Mouse (Mus musculus) neural tube, embryonic 11.5 days (tissue): ENCODE results near the gene Slc29a2. TPM values are rescaled to one million over a fixed set of nuclear protein-coding genes. Genes with fewer than 3 reads are reported as not detected.

Experiments
- polyA plus RNA-seq: library from polyadenylated mRNA; unstranded; fragments of >200 nt; fragmentation: Nextera tagmentation; extraction: Ambion mirVana; gene quantifications from 2 replicates; pipeline ENCODE4 v1.2.1, GENCODE M21; 2014

Gene Slc29a2
- polyA plus RNA-seq, 1 experiment from 2014 or later = 6.2 TPM

Other genes starting within 250 kb of the Slc29a2 start
- gene Rbm4, start 230.0 kb upstream of the Slc29a2 start, polyA plus RNA-seq = 131 and 134 TPM in 2 replicates
- 8.5 and 24.4 TPM in 2 replicates for gene Gm21992, start 212.2 kb upstream of the Slc29a2 start, polyA plus RNA-seq
- gene Rbm14, start 212.2 kb upstream of the Slc29a2 start, polyA plus RNA-seq = 113 and 116 TPM in 2 replicates
- gene Ccs, start 184.5 kb upstream of the Slc29a2 start, polyA plus RNA-seq = 41.4 and 41.5 TPM in 2 replicates
- 0.13 TPM in 1 of 2 replicates, not detected in the other for gene Ccdc87, start 184.5 kb upstream of the Slc29a2 start, polyA plus RNA-seq
- 40.6 and 41.8 TPM in 2 replicates for gene Ctsf, start 168.7 kb upstream of the Slc29a2 start, polyA plus RNA-seq
- 5.9 and 6.5 TPM in 2 replicates for gene Actn3, start 146.0 kb upstream of the Slc29a2 start, polyA plus RNA-seq
- 12.1 and 14.1 TPM in 2 replicates for gene Zdhhc24, start 145.2 kb upstream of the Slc29a2 start, polyA plus RNA-seq
- 4.8 and 7.9 TPM in 2 replicates for gene Bbs1, start 117.2 kb upstream of the Slc29a2 start, polyA plus RNA-seq
- gene Dpp3, start 95.6 kb upstream of the Slc29a2 start, polyA plus RNA-seq = 164 and 171 TPM in 2 replicates
- gene Peli3, start 80.7 kb upstream of the Slc29a2 start, polyA plus RNA-seq = 3.4 and 3.5 TPM in 2 replicates
- 143 and 150 TPM in 2 replicates for gene Mrpl11, start 61.7 kb upstream of the Slc29a2 start, polyA plus RNA-seq
- gene Npas4, start 33.5 kb upstream of the Slc29a2 start, polyA plus RNA-seq = 0.12 TPM in 1 of 2 replicates, not detected in the other
- gene B4gat1, start 15.0 kb downstream of the Slc29a2 start, polyA plus RNA-seq = 37.9 and 39.8 TPM in 2 replicates
- gene AC124502.3, start 15.0 kb downstream of the Slc29a2 start, polyA plus RNA-seq = 1.2 and 2.8 TPM in 2 replicates
- 65.5 and 78.9 TPM in 2 replicates for gene Brms1, start 17.5 kb downstream of the Slc29a2 start, polyA plus RNA-seq
- gene Rin1, start 26.6 kb downstream of the Slc29a2 start, polyA plus RNA-seq = 1.1 and 2.3 TPM in 2 replicates
- gene Cd248, start 44.2 kb downstream of the Slc29a2 start, polyA plus RNA-seq = 30.1 and 34.7 TPM in 2 replicates
- gene Tmem151a, start 61.7 kb downstream of the Slc29a2 start, polyA plus RNA-seq = 1.8 and 2.0 TPM in 2 replicates
- gene Yif1a, start 64.7 kb downstream of the Slc29a2 start, polyA plus RNA-seq = 80.4 and 88.0 TPM in 2 replicates
- 110 and 127 TPM in 2 replicates for gene Cnih2, start 74.7 kb downstream of the Slc29a2 start, polyA plus RNA-seq
- gene Rab1b, start 83.2 kb downstream of the Slc29a2 start, polyA plus RNA-seq = 250 and 266 TPM in 2 replicates
- gene Klc2, start 94.7 kb downstream of the Slc29a2 start, polyA plus RNA-seq = 40.2 and 43.5 TPM in 2 replicates
- gene Pacs1, start 249.3 kb downstream of the Slc29a2 start, polyA plus RNA-seq = 29.8 and 30.5 TPM in 2 replicates